Mouse (Mus musculus) heart, postnatal 14 days (tissue): Measurements from ENCODE around the gene Rsrc2. TPM values are rescaled to one million over a fixed set of nuclear protein-coding genes. Genes with fewer than 3 reads are reported as not detected.
"Not testable (repeated sequence)": the region's sequence is repeated elsewhere in the genome, so short reads cannot be mapped to it uniquely, and the experiment has no call there.

Experiments
- DNase-seq, 2 experiments: peaks; one replicate each; pipeline ENCODE4 v3.0.0; 2021 to 2022
- intact Hi-C: fragments of 180-260 bp; cut with DNase I; formaldehyde crosslinking; loops from one replicate; pipeline ENCODE4 v1.15.1; 2025
- long read RNA-seq, 2 experiments: library from polyadenylated mRNA; stranded (forward); transcript quantifications; one replicate each; pipeline ENCODE4 v2.0.0; 2021
- total RNA-seq, 2 experiments: library from RNA; stranded (reverse); gene quantifications; 2 replicates each; pipeline ENCODE4 v1.2.3; 2021

Gene Rsrc2
- total RNA-seq, result 10 to 100 TPM; 48.9 to 50.9 TPM
- long read RNA-seq, experiment 1, transcript Rsrc2-208 (10 exons, 1,595 nt), result major isoform, 35 of 54 reads
- long read RNA-seq, experiment 1, partial matches to known transcripts, result 1 of 54 reads
- long read RNA-seq, experiment 1, other reads (novel, unspliced or antisense), result 13 of 54 reads
- long read RNA-seq, experiment 2, transcript Rsrc2-208 (10 exons, 1,595 nt), result major isoform, 35 of 46 reads
- long read RNA-seq, experiment 2, partial matches to known transcripts, result 1 of 46 reads
- long read RNA-seq, experiment 2, other reads (novel, unspliced or antisense), result 8 of 46 reads

DNA sequence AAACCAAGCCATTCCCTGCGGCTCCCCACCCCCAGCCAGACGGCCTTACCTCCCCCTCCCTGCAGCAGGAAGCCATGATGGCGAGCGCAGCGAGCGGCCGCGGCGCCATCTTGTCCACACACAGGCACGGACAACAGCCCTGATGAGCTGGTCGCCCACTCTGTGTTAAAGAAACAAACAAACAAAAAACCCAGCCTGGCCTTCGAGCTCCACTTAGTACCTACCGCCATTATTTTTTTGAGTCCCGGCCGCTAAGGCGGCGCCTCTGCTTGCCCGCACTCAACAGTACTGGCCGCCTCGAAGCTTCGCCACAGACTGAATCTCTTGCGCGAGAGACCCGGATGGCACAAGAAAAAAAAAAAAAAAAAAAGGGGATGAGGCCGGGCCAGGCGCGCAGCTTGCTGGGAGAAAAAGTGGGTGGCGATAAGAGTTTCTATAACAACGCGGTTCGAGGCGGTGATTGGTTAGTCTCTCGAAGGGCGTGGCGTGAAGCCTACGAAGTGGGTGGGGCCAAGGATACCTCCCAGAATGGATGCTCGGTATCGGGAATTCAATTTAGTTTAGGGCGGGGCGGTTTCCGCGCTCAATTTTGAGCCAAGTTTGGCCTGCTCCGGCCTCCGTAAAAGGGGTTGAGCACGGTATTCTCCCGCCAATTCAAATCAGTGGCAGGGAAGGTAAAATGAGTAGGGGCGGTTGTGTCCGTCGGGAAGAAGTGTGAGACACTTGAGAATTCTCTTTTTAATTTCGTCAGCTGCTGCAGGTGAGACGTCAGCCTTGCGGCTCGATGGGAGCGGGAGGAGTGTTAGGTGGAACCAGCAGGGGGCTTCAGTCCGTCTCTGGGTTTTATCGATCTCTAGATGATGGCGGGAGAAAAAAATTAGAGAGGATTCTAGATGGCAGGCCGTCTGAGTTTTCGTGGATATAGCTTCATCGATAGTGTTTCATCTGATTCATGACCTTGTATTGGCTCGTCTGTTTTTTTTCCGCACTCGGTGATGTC is at the start of gene Rsrc2, which contains the start of gene Kntc1:
Gene Rsrc2 (minus strand): TSS at position 350 of the 1,000 bp plus-strand sequence.
Gene Kntc1 (plus strand): TSS at position 652 of the 1,000 bp plus-strand sequence.
- intact Hi-C loops, result loop anchor here (2.0 kb wide), 2 partner anchors 29 to 157 kb away; partner anchors contain the start of genes Denr and Zcchc8
- peak; percentile 95 to 98 for DNase-seq

GRCm38 (mm10) chr5:123793081-123793480 is 43.9 kb upstream of the Rsrc2 start:
- intact Hi-C loops, result no loop called here
- no peak for DNase-seq

DNA sequence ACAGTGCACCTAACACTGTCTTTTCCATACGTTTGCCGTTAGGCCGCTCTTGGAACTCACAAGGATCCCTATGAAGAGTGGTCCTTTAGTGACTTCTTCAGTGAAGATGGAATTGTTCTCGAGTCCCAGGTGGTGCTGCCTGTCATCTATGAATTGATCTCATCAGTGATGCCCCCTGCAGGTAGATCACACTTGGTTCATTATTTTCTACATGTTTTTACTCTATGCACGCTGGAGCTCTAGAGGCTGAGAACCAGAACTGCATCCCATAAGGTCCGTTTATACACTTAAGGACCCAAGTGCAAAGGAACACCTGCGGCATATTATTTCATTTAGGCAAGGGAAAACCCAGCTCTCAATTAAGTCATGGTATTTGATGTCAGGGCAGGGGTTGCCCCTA is 39.8 kb upstream of the Rsrc2 start:
- DNase-seq, result no peak
- intact Hi-C loops, result no loop called here

DNA sequence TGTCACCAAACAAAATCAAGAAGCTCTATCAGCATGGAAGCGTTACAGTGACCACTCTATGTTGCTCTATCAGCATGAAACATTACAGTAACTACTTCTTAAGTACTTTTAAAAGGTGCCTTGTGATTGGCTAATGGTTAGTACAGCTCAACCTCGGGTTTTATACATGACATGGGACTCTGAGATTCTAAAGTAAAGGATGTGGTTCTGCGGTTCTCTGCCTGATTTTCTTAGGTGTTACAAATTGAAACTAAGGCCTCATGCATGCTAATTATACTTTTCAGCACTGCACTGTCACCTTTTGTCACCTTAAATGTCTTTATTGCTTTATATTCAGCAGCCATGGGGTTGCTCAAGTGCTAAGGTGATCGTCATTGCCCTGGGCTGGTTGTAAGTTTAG is 32.6 kb upstream of the Rsrc2 start:
- no peak for DNase-seq
- intact Hi-C loops, result no loop called here

DNA sequence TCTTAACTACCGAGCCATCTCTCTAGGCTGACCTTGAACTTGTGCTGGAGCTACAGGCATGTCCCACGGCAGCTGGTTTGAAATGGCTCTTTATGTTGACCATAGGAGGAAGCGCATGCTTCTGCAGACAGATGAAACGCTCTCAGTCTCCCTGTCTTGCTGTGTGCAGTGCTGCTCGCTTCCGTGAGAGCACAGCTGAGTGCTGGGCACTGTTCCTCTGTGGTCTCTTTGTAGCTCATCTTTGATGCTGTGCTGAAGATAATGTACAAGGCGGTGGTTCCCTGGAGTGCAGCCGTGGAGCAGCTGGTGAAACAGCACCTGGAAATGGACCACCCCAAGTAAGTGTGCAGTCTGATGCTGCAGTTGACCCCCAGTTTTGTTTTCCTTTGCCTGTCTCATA is 31.5 kb upstream of the Rsrc2 start:
- DNase-seq, result no peak
- intact Hi-C loops, result no loop called here

DNA sequence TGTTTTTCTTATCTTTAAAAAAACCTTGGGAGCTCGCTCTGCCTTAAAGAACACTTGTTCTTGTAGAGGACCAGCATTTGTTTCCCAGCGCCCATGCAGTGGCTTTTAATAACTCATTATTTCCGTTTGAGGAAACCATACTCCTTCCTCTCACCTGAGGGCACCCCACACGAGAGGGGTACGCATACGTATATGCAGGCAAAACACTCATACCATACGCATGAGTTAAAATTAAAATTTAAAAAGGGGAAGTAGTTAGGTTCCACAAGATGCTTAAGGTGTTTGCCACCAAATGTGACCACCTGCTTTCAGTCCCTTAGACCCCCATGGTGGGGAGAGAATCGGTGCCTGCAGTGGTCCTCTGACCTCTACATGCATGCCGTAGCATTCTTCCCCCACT is 24.2 kb upstream of the Rsrc2 start:
- DNase-seq, result no peak
- intact Hi-C loops, result no loop called here

DNA sequence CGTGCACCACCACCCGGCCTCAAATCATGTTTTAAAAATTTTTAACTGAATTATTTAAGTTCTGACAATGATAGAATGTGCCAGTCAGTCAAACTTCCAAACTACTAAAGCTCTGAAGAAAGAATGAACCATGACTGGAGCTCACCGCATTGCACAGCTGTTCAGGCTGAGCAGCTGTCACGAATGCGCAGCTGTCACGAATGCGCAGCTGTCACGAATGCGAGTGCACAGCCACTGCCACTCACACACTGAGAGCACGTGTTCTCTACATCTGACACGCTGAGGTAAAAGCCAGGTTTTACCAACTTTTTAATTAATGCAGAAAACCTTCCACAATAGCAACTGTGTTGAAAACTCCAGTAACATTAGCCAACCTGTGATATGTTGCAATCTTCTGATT is 17.2 kb upstream of the Rsrc2 start:
- intact Hi-C loops, result not testable (repeated sequence)

DNA sequence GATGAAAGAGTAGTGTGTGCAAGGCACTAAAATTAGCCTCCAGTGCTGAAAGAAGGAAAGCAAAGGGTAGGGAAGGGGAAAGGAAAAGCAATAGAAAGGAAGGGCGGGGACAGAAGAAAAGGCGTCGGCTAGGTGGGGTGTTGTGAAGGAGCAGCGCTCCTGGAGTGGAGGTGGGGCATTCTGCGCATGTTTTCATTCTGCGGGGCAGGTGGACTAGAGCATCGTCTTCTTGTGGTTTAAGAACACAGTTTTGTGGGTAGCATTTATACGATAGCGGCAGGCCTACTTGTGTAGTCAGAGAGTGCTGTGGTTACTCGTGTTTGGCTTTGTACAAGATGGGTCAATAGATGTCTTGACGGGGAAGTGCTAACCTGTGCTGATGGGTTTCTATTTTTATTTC is 16.3 kb upstream of the Rsrc2 start:
- intact Hi-C loops, result no loop called here
- no peak for DNase-seq

More for the DNA sequence above, 17.2 kb upstream of the Rsrc2 start:
- not testable (repeated sequence) for DNase-seq

GRCm38 (mm10) chr5:123748339-123749064 is 712 bp downstream of the Rsrc2 start:
- intact Hi-C loops, result loop anchor here (2.0 kb wide), 2 partner anchors 28 to 158 kb away; partner anchors contain the start of genes Denr and Zcchc8
- no peak for DNase-seq

DNA sequence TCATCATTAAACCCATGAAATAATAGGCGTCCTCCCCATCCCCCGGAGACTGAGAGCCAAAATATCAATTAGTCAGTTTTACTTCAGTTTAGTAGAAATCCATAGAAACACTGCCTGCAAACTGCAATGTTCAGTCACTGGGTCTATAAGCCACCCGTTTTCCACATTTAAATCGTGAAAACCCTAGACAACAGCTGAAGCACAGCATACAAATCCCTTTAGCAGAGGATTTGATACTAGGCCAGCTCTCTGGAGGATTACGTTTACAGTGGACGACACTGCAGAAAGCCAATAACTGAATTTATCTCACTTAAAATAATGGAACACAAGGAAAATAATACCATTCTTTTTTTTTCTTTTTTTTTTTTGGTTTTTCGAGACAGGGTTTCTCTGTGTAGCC is 1.6 kb downstream of the Rsrc2 start:
- intact Hi-C loops, result loop anchor here (2.0 kb wide), 2 partner anchors 27 to 159 kb away; partner anchors contain the start of genes Denr and Zcchc8
- DNase-seq, result no peak

DNA sequence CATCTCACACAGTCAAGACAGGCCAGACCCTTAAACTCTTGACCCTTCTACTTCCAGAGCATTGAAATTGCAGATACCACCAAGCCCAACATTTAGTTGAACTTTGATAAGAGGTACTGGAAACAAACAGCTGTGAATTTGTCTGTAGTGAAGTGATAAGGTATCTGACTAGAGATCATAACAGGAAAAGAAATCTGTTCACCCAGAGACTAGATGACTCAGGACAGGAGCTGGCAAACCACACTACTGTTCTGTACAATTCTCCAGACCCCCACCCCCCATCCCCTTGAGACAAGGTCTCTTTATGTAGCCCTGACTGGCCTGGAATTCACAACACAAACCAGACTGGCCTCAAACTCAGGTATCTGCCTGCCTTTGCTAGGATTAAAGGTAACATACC is 3.0 kb downstream of the Rsrc2 start:
- DNase-seq, result no peak
- intact Hi-C loops, result no loop called here

- intact Hi-C loops, result no loop called here
- no peak for DNase-seq
Measured at GRCm38 (mm10) chr5:123744358-123744757, 4.9 kb downstream of the Rsrc2 start.

DNA sequence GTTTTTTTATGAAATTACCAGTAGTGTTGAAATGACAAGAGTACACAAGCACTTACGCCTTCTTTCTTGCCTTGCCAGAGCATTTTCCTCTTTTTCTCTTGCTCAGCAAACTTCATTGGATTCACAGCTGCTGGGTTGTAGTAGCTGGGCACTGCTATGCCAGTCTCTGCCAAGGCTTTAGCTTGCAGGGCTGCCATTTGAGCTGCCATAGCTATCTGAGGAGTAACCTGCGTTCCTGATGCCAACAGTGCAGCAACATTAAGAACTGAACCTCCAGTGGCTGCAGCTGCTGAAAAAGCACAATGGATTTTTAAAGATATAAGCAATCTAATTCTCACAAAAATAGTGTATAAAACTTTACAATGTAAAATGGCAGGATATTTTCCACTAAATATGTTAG is 18.2 kb downstream of the Rsrc2 start:
- intact Hi-C loops, result no loop called here
- no peak for DNase-seq

DNA sequence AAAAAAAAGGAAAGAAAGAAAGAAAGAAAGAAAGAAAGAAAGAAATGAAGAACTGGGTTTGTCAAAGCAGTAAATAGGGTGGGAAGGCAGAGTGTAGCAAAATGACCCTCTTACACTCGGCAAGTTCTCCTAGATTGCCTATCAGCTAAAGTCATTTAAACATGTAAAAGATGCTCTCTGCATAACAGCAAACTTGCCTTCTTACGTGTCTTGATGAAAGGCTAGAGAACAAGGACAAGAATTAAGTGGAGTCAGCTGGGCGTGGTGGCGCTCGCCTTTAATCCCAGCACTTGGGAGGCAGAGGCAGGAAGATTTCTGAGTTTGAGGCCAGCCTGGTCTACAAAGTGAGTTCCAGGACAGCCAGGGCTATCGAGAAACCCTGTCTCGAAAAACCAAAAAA is 25.4 kb downstream of the Rsrc2 start:
- intact Hi-C loops, DNase-seq: not testable (repeated sequence)

DNA sequence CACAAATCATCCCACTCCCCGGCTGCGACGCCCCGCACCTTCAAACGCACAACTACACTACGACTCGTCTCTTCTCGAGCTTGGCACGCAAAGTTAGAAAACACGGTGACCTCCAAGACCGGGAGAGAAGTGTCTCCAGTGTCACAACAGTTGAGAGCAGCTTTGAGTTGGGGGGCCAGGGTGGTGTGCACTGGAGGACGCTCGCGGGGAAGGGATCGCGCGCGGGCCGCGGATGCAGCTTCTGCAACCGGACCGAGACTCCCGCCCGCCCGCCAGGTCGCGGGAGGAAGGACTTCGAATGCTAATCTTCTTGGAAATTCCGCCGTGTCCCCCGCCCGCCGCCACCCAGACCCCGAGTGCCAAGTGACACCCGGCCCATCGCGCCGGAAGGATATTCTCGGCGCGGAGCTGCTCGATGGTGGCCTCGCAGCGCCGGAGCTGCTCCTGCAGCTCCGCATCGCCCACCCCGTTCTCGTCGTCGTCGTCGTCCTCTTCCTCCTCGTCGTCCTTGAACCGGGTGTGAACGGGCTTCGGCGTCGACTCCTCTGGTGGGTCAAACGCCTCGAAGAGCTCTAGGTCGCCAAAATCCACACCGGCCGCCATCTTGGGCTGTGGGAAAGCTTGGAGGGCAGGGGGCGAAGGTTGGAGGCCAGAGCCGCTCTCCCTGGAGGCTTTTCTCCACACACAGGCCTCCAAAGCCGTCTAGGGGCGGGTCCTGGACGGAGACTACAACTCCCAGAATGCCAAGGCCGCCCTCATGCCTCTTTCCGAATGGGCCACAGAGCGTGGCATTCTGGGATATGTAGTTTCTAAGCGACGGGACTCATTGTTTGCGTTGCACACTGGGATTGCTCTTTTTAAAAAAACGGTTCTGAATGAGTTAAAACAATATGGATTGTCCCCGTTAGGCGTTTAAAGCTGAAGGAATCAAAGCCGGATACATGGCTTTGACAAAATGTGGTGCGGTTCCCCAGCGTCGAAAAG is 28.6 kb downstream of the Rsrc2 start, which contains the start of gene Zcchc8:
Gene Zcchc8 (minus strand): TSS at position 773 of the 984 bp plus-strand sequence.
- intact Hi-C loops, result loop anchor here (2.0 kb wide), 1 partner anchor 28 kb away; the partner anchor contains the start of genes Kntc1 and Rsrc2
- DNase-seq, result peak; percentile 92 to 93

- DNase-seq, result no peak
- intact Hi-C loops, result no loop called here
Measured at GRCm38 (mm10) chr5:123714622-123715021, 34.6 kb downstream of the Rsrc2 start.

- intact Hi-C loops, result no loop called here
- no peak for DNase-seq
Measured at GRCm38 (mm10) chr5:123713782-123714181, 35.4 kb downstream of the Rsrc2 start.

GRCm38 (mm10) chr5:123709571-123709970 is 39.6 kb downstream of the Rsrc2 start:
- DNase-seq, result no peak
- intact Hi-C loops, result no loop called here

DNA sequence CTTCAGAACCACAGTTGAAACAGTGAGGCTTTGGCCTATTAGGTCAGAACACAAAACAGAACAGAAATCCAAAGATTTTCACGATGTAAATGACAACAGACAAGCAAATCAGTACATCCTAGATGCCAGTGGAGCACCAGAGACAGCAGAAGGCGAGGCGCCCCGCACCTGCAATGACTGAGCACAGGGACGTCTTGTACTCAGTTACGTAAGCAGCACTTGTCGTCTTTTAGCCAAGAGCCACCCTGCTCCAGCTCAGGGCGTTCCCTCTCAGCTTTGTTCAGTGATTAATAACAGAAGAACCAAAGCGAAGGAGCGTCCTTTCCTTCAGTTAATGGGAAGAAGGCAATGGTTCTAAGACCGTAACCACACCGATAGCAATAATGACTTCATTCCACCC is 40.6 kb downstream of the Rsrc2 start:
- intact Hi-C loops, result no loop called here
- no peak for DNase-seq
